Mouse (Mus musculus): ENCODE data around the gene Cfd.

Cfd gene

DNA sequence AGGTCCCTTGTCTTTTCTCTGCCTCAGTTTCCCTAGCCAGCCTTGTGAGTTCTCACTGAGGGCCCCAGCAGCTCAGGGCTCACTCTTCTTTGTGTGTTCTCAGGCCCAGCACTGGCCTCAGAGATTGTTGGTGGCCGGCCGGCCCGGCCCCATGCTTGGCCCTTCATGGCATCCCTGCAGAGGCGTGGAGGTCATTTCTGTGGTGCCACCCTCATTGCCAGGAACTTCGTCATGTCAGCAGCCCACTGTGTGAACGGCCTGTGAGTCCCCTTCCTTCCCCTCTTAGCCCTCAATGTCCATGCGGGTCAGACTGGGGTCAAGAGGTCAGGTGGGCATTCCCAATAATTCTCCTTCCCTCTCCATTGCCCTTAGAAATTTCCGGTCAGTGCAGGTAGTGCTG is 4.0 kb upstream of the Cfd start:
- DNase-seq = no peak

DNA sequence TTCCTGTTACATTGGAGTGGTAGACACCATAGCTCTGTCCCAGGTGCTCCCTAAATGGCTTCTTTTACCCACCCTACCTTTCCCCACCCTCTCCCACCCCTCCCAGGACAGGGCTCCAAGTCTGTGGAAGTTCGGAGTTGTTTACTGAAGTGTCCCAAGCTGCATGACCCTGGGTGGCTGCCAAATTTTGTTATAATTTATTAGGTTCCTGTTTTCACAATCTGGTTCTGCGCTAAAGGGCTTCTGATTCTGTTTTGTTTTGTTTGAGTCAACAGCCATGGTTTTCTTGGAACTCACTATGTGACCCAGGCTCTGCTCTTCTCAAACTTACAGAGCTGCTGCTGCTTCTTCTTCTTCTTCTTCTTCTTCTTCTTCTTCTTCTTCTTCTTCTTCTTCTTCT is 1.3 kb upstream of the Cfd start:
- no peak for DNase-seq

DNA sequence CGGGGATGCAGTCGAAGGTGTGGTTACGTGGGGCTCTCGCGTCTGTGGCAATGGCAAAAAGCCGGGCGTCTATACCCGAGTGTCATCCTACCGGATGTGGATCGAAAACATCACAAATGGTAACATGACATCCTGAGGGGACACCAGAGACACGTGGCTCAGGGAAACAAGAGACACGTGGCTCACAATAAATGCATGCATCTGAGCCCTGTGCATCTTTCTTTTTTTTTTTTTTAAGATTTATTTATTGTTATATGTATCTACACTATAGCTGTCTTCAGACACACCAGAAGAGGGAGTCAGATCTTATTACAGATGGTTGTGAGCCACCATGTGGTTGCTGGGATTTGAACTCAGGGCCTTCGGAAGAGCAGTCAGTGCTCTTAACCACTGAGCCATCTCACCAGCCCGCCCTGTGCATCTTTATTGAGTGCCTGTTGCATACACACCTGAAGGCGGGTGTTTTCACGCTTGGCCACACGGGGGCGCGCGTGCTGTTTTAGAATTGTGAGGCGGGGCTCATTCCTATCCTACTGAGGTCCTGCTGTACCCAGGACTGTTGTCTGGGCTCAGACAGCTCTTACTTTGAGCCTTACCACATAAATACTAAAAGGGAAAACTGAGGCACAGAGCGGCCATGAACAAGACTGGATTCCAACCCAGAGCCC is 1.9 kb downstream of the Cfd start:
- peak; percentile 60 to 66 for DNase-seq

DNA sequence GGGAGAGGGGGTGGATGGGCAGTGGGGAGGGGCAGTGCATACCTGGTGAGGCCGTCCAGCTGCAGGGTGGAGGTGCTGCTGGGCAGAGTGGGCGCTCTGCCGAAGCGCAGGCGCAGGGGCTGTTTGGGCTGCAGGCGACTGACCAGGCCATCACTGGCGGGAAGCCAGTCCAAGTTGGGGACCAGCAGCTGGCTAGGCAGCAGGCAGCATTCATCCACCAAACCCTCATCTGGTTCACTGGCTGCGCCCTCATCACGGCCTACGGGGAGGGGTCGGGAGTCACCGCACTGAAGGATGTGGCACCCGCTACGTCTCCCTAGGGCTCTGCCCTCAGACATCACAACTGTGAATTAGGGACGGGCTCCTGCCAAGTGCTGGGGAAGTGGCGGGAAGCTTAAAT is 5.7 kb downstream of the Cfd start:
- no peak for DNase-seq

DNA sequence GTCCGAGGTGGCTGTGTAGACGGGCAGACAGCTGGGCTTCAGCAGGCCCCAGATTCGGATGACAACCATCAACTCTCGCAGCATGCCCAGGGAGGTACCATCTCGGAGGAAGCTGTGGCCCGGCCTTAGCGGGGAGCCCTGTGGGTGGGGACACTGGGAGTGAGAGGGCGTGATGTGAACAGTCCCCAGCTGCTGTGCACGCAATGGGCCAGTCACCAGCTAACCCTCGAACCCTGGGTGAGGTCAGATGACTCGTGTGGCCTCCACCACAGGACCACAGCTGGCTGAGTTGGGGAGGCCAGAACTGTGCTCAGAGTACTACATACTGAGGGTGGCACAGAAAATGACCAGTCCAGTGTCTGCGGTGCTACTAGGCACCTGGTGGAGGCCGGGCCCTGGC is 6.2 kb downstream of the Cfd start:
- DNase-seq = no peak

DNA sequence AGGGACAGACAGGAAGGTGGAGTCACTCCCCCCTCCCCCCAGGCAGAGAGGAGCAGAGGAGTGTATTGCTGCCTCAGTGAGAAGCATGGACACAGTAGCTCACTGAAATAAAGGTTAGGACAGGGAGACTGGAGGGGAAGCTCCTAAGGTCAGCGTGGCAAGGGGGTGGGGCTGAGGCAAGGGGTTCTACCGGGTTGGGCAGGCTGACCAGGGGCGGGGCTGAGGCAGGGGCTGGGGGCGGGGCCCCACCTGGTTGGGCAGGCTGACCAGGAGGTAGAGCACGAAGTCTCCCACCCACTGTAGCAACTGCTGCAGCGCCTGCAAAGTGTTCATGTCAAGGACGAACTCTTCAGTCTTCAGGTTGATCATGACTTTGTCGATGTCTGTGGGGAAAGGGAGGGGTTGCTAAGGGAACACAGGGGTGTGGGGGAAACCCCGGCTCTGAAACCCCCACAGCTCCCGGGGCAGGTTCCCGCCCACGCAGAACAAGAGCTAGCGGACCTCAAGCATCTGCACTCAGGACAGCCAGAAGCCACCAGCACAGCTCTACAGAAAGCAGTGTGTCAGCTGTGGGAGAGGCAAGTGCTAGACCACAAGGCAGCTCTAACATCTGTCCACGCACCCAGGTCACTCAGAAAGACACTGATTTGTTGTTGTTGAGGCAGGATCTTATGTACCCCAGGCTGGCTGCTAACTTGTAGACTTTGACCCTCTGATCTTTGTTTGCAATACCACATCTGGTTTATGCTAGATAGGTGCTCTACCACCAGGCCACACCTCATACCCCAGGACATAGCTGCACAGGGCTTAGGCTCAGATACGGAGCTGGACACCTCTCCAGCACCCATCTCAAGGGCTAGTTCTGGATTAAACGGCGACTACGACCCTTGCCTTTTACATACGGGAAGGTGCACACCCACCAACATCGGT is 6.9 kb downstream of the Cfd start:
- DNase-seq = no peak

DNA sequence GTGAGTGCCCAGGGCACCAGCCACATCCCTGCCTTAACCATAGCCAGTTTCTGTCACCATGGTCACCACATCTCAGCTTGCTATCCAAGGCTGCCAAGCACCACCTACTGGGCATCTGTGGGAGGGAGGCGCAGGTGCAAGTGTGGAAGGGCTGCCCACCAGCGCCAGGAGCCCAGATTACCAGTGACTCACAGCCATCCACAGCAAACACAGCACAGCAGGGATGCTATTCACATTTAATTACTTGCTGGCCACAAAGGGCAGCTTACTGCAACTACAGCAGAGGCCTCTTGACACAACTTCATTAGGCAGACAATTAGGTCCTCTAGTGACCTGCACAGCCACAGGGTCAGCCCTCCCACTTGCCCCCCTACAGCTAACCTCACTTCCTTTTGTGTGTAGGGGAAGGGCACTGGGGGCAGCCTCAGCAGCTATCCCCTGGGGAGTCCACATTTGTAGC is 10.3 kb downstream of the Cfd start:
- no peak for DNase-seq

DNA sequence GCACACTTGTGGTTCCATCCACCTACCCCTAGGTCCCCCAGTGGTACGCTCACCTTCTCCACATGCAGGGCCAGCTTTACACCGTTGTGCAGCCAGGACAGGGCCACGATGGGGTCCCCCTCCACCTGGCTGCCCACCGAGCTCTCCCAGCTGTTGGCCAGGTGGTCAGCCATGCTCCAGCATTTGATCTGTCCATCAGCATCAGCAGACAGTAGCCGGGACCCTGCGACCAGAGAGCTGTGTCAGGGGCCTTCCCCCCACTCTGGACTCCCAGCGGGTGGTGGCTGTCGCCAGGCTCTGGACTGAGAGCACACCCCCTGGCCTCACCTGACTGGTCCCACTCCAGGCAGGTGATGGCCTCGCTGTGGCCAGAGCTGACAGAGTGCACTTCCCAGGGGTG is 16.1 kb downstream of the Cfd start:
- DNase-seq = no peak

DNA sequence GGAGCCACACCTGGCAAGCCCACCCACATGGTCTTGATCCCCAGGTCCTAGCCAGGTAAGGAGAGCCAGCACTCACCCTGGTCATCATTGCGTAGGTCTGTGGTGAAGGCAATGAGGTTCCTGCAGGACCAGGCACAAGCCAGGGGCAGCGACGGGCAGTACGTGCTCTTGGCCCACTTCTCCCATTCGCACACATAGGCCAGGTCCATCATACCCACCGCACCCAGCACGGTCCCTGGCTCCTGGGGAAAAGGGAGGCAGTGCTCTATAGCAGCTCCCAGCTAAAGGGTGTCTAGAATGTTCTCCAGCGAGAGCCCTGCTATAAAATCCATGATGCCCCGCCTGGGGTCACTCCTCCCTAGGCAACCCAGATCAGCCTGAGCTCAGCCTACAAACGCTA is 16.8 kb downstream of the Cfd start:
- DNase-seq = no peak

DNA sequence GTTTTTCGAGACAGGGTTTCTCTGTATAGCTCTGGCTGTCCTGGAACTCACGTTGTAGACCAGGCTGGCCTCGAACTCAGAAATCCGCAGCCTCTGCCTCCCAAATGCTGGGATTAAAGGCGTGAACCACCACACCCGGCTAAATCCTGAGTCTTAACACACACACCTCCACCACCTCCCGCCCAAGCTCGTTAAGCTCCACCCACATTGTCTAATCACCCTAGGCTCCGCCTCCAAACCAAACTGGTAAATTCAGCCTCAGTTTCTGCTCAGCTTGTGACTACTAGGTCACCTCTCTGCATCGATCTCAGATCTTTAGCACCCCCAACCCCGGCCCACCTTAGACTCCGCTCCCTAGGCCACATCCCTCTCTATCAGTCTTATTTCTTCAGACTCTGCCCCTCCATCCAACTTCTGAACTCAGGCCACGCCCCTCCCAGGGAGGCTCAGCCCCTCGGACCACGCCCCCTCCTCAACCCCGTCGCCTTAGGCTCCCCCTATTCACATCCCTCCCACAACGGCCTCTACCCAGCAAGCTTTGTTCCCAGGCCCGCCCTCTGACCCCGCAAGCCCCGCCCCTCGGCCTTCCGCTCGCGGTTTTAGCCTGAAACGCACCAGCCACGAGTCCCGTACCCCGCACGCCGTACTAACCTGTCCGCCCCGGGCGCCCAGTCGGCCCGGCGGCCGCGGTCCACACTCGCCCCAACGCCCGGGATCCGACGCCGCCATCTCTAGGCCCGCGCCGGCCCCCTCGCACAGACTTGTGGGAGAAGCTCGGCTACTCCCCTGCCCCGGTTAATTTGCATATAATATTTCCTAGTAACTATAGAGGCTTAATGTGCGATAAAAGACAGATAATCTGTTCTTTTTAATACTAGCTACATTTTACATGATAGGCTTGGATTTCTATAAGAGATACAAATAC is 17.8 kb downstream of the Cfd start, which contains the start of gene Med16:
TSS of gene Med16 (minus strand) at position 757 of the 925 bp plus-strand sequence.
- DNase-seq = peak; percentile 97

DNA sequence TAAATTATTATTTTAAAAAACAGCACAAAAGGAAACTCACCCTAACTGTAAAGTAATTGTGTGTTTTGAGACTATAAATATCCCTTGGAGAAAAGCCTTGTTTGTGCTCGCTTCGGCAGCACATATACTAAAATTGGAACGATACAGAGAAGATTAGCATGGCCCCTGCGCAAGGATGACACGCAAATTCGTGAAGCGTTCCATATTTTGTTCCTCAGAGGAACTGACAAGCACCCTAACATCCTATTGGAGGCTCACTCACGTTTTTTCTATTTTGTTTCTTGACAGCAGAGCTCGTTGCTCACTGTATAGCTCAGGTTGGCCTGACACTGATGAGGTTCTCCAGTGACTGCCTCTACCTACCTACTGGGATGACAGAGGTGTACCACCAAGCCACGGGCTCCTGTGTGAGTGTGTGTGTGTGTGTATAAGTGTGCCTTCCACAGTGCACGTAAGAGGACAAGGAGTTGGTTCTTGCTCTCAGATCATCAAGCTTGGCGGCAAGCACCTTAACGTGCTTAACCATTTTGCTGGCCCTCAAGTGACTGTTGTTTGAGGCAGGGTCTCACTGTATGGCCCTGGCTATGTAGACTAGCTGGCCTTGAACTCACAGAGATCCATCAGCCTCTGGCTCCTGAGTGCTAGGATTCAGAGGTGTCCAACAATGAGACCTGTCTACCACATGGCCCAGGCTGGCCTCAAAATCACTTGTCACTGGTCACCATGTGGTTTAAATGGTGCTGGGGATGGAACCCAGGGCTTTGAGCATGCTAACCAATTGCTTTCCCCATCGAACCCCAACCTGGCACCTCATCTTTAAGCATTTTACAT is 18.7 kb downstream of the Cfd start:
- DNase-seq = no peak

DNA sequence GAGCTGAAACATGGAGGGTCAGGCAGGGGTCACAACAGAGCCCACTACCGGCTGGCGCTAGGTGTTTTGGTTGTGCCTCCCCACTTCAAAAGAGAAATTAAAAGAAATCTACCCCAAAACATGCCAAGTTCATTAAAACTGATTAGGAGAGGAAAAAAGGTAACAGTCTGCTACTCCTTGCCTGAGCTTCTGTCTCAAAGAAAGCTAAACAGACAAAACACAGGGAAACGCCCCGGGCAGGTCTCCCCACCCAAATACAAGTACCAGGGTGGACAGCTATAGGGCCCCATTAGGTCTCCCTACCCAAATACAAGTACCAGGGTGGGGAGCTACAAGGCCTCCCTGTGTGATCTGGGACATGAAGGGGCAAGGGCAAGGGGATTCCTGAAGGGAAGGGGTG is 19.9 kb downstream of the Cfd start, which contains the start of gene Gm26602:
TSS of gene Gm26602 (plus strand) at position 301 of the 400 bp plus-strand sequence.
- DNase-seq = no peak

DNA sequence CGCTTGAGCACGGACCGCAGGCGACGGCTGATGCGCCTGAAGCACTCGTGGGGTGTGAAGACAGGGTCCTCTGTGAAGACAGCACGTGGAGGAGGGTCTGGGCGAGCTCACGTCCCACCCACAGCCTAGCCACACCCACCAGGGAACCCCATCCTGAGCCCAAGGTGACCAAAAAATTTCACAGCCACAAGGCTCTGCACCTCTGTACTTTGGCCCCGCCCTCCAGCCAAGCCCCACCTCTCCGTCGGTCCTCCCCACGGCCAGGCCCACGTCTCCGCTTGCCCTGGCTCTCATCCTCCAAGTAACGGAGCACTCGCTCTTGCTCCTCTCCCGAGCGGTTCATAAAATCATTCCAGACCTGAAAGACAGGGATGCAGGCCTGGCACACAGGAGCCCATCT is 21.8 kb downstream of the Cfd start:
- no peak for DNase-seq

DNA sequence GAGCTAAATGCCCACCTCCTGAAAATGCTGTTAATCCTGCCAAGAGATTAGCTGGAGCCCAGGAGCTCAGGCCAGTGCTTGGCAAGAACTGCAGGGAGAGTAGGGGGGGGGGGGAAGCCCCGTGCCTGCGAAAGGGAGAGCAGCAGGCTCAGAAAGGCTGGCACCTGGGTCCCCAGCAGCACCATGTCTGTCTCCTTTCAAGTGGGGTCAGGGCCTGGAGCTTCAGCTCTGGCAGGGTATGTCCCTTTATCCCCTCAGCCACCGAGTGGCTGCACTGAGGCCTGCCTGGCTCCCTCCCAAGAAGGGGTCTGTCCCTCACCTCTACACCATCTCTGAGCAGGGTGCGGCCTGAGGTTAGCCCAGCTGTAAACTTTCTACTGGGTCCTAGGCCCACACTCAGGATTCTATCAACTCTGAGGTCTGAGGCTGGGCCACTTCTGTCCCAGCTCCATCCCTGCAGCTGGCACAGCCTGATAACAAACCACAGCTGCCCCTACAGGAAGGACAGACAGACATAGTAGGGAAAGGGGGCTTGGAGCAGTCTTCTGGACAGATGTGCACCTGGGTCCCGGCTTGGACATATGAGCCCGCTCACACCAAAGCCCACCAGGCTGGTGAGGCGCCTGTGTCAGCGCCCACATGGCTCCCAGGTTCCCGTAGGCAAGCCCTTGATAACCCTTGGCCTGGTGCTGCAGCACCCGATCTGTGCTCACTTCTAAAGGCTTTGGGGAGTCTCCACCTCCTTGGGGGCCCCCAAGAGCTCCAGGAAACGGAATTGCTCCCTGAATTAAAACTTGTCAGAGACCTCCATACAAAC is 23.7 kb downstream of the Cfd start:
- no peak for DNase-seq

DNA sequence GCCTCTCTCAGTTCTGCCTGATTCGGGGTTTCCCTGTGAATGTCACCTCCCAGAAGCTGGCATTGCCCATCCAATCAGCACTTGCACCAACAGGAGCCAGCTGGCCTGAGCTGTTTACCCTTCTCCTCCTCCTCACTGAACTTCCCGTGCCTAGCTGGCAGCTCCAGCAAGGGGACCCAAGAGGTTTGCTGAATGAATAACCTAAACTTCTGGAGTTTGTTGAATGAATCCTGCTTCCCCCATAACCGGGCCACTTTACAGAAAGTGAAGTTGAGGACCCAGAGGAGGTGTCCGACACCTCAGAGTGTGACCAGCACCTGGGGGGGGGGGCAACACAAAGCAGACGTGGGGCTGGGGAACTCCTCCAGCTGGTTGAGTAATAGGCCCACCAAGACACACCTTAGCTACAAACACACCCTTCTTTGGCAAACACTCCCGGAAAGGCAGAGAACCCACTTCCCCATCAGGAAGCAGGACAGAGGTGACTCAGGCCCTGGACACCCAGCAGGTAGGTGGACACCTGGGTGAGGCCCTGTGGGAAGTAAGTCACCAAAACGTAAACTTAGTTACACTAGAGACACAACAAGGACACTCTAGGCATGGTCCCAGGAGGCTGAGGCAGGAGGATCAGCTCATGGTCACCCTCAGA is 24.4 kb downstream of the Cfd start:
- DNase-seq = no peak

DNA sequence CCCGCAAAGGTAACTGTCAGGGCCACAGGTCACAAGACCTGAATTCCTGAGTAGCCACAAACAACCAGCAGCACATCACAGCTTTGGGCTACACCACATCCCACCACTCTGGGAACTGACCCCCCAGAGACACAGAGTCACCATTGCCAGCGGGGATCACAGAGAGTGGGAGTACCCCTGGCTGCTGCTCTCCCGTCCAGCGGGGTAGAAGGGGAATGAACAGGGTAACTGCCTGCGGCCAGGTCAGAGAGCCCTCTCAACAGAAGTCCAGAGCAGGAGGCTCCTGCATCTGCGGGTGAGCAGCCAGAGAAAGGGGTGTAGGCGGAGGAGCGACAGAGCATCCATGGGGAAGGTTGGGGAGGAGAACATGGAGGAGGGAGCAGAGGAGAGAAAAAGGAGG is 25.4 kb downstream of the Cfd start:
- no peak for DNase-seq

DNA sequence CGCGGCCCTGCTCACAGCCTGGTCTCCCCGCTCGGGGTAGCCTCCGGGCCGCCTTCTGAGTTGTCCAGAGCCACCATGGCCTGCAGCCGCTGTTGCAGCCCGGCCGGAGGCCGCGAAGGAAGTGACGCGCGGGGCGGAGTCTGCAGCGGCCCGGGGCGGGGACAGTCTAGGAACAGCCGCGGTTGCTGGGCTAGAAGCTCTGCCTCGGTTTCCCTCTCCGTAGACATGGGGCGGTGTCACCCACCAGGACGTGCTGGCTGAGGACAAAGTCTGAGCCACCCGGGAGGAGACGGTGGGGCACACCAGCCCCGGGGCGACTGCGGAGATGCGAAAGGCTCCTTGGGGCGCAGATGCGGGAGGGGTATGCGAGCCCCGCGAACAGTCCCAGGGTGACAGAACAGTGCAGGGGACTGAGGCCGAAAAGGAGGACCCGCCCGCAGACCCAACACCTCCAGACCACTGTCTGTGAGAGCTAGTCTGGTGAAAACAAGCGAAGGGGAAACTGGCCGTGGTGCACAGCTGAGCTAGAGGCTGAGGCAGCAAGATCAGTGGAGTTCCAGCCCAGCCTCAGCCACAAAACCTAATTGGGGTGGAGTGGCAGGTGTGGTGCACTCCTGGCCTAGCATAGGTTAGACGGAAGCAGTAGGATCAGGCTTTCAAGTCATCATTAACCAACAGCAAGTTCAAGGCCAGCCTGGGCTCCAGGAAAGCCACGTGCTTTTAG is 26.3 kb downstream of the Cfd start, which contains the start of gene Kiss1r:
TSS of gene Kiss1r (plus strand) at position 164 of the 724 bp plus-strand sequence.
- peak; percentile 75 to 81 for DNase-seq

DNA sequence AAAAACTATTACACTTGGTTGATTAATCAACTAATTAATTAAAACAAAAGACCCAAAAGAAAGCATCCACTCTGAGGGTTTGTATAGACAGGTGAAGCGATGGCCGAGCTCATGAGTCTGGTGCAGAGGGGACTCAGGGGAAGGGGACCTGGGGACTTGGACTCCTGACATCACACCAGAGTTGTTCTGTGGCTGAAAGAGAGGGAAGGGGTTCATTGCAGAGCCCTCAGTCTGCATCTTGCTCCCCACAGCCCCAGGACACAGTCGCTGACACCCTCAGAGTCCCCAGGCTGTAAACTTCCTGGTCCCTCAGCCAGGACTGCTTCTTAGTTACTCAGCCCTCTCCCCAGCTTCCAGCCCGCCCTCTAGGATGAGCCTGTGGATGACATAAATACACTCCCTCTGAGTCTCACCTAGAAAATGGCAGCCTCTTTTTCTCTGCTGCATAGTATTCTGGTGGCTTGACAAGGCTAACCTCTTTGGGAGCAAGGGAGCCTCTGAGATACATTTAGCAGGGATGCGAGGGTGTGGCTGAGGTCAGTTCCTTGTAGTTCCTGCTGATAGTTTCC is 27.0 kb downstream of the Cfd start:
- no peak for DNase-seq

All from thymus, adult 18-20 months (tissue).